Mouse (Mus musculus) left cerebral cortex, postnatal 25 days (tissue): ENCODE measurements at regions not wholly inside any gene's neighbourhood (a gene's known extent, or its start where the extent isn't known, plus 50 kb on each side); places are given as distances from the start of the nearest gene placed in this dataset.
A peak's percentile ranks its signal among the peaks of the same experiment; 100 is the strongest.

Source experiments
- DNase-seq, 2 experiments: peaks; one replicate each; pipeline ENCODE4 v3.0.0; 2022; ENCODE audit warnings: low spot score in 2 of 2, mixed read lengths in 1 of 2
- intact Hi-C: fragments of 180-260 bp; cut with DNase I; formaldehyde crosslinking; loops from one replicate; pipeline ENCODE4 v1.15.1; 2025

DNA sequence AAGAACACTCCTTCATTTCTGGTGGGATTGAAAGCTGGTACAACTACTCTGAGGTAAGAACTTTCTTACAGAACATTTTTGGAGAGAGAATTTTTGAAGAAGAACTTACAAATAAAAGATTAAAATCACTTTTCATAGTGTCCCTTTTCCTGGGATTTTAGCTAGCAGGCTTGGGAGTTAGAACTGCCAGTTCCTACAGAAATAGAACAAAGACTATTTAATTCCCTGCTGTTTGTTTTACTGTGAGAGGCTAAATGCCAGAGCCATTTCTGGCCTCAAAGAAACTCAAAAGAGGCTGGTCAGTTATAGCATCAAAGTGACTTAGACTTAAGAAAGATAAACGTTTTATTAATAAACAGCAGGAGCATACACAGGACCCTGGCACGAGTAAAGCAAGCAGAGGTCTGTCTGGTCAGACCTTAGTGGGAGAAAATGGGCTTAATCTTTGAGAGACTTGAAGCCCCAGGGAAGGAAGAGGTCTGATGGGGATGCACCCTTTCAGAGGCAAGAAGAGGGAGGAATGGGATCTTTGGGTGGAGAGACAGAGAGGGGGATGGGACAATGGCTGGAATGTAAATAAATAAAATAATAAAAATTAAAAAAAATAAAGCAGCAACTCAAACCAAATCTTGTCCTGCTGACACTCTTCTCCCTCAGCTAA, 532.1 kb downstream of the Cylc2 start:
- DNase-seq = peak; percentile 3 to 46
- intact Hi-C loops = no loop called here

DNA sequence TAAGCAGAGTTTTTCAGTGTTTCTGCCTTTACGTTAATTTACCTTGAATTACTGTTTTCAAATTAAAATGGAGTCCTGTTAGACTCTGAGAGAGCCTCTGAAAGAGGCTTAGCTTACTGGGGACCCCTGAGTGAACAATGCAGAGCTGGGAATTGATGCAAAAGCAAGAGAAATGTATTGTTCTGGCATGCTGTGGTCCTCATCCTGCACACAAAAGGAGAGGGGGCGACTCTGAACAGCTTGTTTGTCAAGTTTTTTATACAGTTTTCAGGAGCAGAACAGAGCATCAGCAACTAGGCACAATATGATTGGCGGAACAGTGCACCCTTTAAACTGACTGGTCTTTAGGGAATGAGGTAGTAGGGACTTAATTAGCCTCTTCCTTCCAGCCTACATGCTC, 532.7 kb downstream of the Cylc2 start:
- intact Hi-C loops = no loop called here
- DNase-seq = no peak
